Mouse (Mus musculus) forebrain, embryonic 11.5 days (tissue): Measurements from ENCODE around the gene Gosr2. TPM values are rescaled to one million over a fixed set of nuclear protein-coding genes. Genes with fewer than 3 reads are reported as not detected.

Experiments used
- ATAC-seq: fragments of 200-750 bp; cut with Nextera tagmentation; replicated peaks from 2 replicates; pipeline ENCODE4 v1.8.0; 2017; ENCODE audit warnings: moderate TSS enrichment; ENCODE audit not compliant: low FRiP score
- DNase-seq: peaks from one replicate; pipeline ENCODE4 v3.0.0-alpha.2; 2017; ENCODE audit warnings: low spot score
- H3K27ac ChIP-seq: fragments of 300-500 bp; sonication (generic); 2 replicates; pipeline ENCODE4 v1.5.1; 2014; ENCODE audit warnings: low read depth, low read length
- H3K27me3 ChIP-seq: fragments of 300-500 bp; sonication (generic); 2 replicates; pipeline ENCODE4 v1.6.1; 2014; ENCODE audit warnings: mild to moderate bottlenecking, low read length, mixed read lengths; ENCODE audit not compliant: control insufficient read depth, insufficient read depth
- H3K36me3 ChIP-seq: fragments of 300-500 bp; sonication (generic); 2 replicates; pipeline ENCODE4 v1.6.1; 2014; ENCODE audit warnings: mild to moderate bottlenecking, low read length, moderate library complexity, mixed read lengths; ENCODE audit not compliant: control insufficient read depth, insufficient read depth
- H3K4me1 ChIP-seq: fragments of 300-500 bp; sonication (generic); replicated peaks from 2 replicates; pipeline ENCODE4 v1.6.1; 2014; ENCODE audit warnings: low read length, mixed read lengths; ENCODE audit not compliant: control insufficient read depth, insufficient read depth
- H3K4me2 ChIP-seq: fragments of 300-500 bp; sonication (generic); 2 replicates; pipeline ENCODE4 v1.6.1; 2014; ENCODE audit warnings: low read depth, mild to moderate bottlenecking, low read length, moderate library complexity, mixed read lengths; ENCODE audit not compliant: severe bottlenecking
- H3K4me3 ChIP-seq: fragments of 300-500 bp; sonication (generic); 2 replicates; pipeline ENCODE4 v1.5.1; 2014; ENCODE audit warnings: low read depth, low read length
- H3K9ac ChIP-seq: fragments of 300-500 bp; sonication (generic); 2 replicates; pipeline ENCODE4 v1.6.1; 2014; ENCODE audit warnings: low read length
- H3K9me3 ChIP-seq: fragments of 300-500 bp; sonication (generic); 2 replicates; pipeline ENCODE4 v1.6.1; 2016; ENCODE audit warnings: low read length, mixed read lengths; ENCODE audit not compliant: control insufficient read depth
- WGBS: fragments of 180-500 bp; shearing (Covaris S2); extraction: QIAGEN DNeasy Blood & Tissue Kit; methylation state at CpG from one replicate; pipeline ENCODE4 v1.1.7; 2014; 5-methylcytosine and 5-hydroxymethylcytosine counted together
- polyA plus RNA-seq: library from polyadenylated mRNA; unstranded; fragments of >200 nt; fragmentation: Nextera tagmentation; extraction: Ambion mirVana; gene quantifications from 2 replicates; pipeline ENCODE4 v1.2.1, GENCODE M21; 2014

The Gosr2 gene
- 86.7 and 94.9 TPM in 2 replicates for polyA plus RNA-seq

- under 1% methylated on average over 57 of the region's 57 CpGs for whole genome bisulfite sequencing
Measured at GRCm38 (mm10) chr11:103697565-103698176, at the start of gene Gosr2. Gene Gosr2 (minus strand): TSS chr11:103697898.

DNA sequence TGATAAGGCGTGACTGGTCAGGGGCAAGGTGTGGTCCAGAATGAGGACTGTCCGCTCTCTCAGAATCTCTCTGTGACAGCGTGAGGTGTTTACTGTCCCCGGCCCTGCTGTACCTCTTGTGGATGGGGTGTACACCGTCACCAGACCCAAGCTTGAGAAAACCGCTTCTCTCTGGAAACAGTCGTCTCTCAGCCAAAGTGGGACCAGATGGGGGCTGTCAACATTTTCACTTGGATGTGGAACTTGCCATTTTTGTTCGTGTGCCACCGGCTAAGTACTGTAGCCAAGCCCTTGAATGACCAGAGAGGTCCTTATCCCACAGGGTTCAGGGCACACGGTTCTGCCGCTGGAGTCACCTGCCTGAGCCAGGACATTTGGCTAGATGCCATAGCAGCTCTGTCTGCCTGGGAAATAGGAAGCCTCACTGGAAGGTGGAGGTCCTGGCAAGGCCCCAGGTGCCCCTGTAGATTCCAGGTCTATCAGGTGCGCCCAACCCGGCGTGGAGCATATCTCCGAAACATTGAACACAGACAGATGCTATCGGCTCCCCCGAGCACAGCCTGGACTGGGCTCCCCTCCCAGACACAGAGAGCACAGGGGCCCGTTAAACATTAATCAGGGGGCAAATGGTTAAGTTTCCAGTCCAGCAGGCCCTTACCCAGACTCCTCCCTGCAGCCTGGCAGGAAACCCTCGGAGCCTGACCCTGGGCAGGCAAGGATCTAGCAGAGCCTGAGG, 37.5 kb upstream of the Gosr2 start:
- H3K4me1 ChIP-seq = no peaks in the 10 kb centered on the region
- 82% methylated on average over 19 of the region's 19 CpGs for WGBS
- H3K4me3 ChIP-seq = no peak overlapping the region
- H3K36me3 ChIP-seq = no peaks in the 10 kb centered on the region
- no peak overlapping the region for H3K9ac ChIP-seq
- H3K27ac ChIP-seq = no peak overlapping the region
- DNase-seq (no peak), ATAC-seq (no peak)
- H3K27me3 ChIP-seq = no peaks in the 10 kb centered on the region
- H3K4me2 ChIP-seq = no peak overlapping the region
- no peaks in the 10 kb centered on the region for H3K9me3 ChIP-seq

More at GRCm38 (mm10) chr11:103697565-103698176, at the start of gene Gosr2:
- peak within 1 kb of the TSS; percentile 93 for H3K9ac ChIP-seq
- no peaks in the 10 kb centered on the region for H3K27me3 ChIP-seq
- peaks cover 2% of the 10 kb centered on the region; the same call in 1 of the 2 replicates for H3K4me1 ChIP-seq
- ATAC-seq = peak; percentile 96
- H3K9me3 ChIP-seq = no peaks in the 10 kb centered on the region
- peak within 1 kb of the TSS; percentile 52 for H3K4me2 ChIP-seq
- peak within 1 kb of the TSS; percentile 93 for H3K27ac ChIP-seq
- peak; percentile 94 for DNase-seq
- peak within 1 kb of the TSS; percentile 84 for H3K4me3 ChIP-seq
- no peaks in the 10 kb centered on the region for H3K36me3 ChIP-seq

DNA sequence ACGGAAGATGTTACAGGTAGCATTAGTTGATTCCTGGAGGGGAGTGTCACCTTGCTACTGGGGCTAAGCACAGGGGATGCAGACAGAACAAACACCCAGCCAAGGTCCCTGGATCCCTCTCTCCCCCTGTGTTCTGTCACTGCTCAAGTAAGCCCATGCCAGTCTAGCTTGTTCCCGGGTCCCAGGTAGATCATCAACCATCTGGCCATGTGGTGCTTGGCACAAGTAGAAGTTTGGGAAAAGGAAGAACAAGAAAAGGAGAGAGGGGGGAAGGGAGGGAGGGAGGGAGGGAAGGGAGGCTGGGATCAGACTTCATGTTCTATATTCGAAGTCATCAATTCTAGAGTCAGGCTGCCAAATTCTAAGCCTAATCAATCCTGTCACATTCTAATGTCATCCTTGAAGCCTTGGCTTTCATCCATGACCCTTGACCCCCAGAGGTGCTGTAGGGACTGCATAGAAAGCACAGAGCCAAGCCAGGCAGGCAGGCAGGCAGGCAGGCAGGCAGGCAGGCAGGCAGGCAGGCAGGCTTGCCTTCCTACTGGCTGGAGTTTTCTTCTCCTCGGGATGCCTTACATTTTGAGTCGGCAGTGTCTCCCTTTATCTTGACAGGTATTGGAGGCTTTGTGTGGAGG, 36.8 kb upstream of the Gosr2 start:
- H3K4me3 ChIP-seq = no peak overlapping the region
- ATAC-seq = no peak
- no peaks in the 10 kb centered on the region for H3K27me3 ChIP-seq
- no peak overlapping the region for H3K27ac ChIP-seq
- H3K4me2 ChIP-seq = no peak overlapping the region
- H3K4me1 ChIP-seq = no peaks in the 10 kb centered on the region
- 82% methylated on average over 5 of the region's 5 CpGs for WGBS
- H3K9ac ChIP-seq = no peak overlapping the region
- no peaks in the 10 kb centered on the region for H3K9me3 ChIP-seq
- DNase-seq = no peak
- H3K36me3 ChIP-seq = no peaks in the 10 kb centered on the region

GRCm38 (mm10) chr11:103733961-103734360, 36.3 kb upstream of the Gosr2 start:
- DNase-seq = no peak
- H3K27me3 ChIP-seq = no peaks in the 10 kb centered on the region
- WGBS = 92% methylated on average over 2 of the region's 2 CpGs

DNA sequence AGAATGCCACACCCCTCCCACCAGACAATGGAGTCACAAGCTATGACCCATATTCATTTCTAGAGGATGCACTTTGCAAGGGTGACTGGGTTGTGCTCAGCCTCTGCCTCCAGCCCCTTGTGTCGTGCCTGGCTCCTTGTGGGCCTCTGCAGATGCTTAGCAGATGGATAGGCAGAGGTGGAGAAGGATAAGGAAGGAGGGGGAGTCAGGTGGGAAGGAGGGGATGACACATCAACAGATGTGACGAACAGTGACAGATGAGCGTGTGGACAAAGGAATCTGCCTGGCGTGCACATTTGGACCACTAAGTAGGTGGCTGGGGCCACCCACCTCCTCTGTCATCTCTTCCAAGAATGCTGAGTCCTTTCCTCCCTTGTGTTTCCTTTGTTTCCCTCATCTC, 35.4 kb upstream of the Gosr2 start:
- H3K9ac ChIP-seq = no peak overlapping the region
- no peak overlapping the region for H3K4me2 ChIP-seq
- 61% methylated on average over 4 of the region's 4 CpGs for WGBS
- no peak overlapping the region for H3K4me3 ChIP-seq
- ATAC-seq (no peak), DNase-seq (no peak)
- no peak overlapping the region for H3K27ac ChIP-seq
- no peaks in the 10 kb centered on the region for H3K27me3 ChIP-seq
- H3K9me3 ChIP-seq = no peaks in the 10 kb centered on the region
- no peaks in the 10 kb centered on the region for H3K4me1 ChIP-seq
- no peaks in the 10 kb centered on the region for H3K36me3 ChIP-seq

More at GRCm38 (mm10) chr11:103733961-103734360, 36.3 kb upstream of the Gosr2 start:
- Histone ChIP-seq H3K36me3 (no peaks in the 10 kb centered on the region), H3K4me3 (no peak overlapping the region), H3K4me1 (no peaks in the 10 kb centered on the region), H3K4me2 (no peak overlapping the region), H3K9ac (no peak overlapping the region), H3K27ac (no peak overlapping the region), H3K9me3 (no peaks in the 10 kb centered on the region)
- no peak for ATAC-seq

GRCm38 (mm10) chr11:103732306-103732705, 34.6 kb upstream of the Gosr2 start:
- H3K9me3 ChIP-seq = no peaks in the 10 kb centered on the region
- WGBS = 80% methylated on average over 7 of the region's 7 CpGs
- H3K27me3 ChIP-seq = no peaks in the 10 kb centered on the region
- ATAC-seq (no peak), DNase-seq (no peak)
- no peaks in the 10 kb centered on the region for H3K36me3 ChIP-seq
- no peak overlapping the region for H3K4me3 ChIP-seq
- H3K9ac ChIP-seq = no peak overlapping the region
- no peak overlapping the region for H3K4me2 ChIP-seq
- no peak overlapping the region for H3K27ac ChIP-seq
- no peaks in the 10 kb centered on the region for H3K4me1 ChIP-seq

GRCm38 (mm10) chr11:103731594-103731993, 33.9 kb upstream of the Gosr2 start:
- no peak for DNase-seq
- Histone ChIP-seq H3K9ac (no peak overlapping the region), H3K4me2 (no peak overlapping the region), H3K9me3 (no peaks in the 10 kb centered on the region), H3K27me3 (no peaks in the 10 kb centered on the region), H3K4me3 (no peak overlapping the region), H3K27ac (no peak overlapping the region), H3K36me3 (no peaks in the 10 kb centered on the region), H3K4me1 (no peaks in the 10 kb centered on the region)
- WGBS = 90% methylated on average over 9 of the region's 9 CpGs
- ATAC-seq = no peak

- no peak for ATAC-seq
- H3K4me3 ChIP-seq = no peak overlapping the region
- H3K27me3 ChIP-seq = no peaks in the 10 kb centered on the region
Measured at GRCm38 (mm10) chr11:103729282-103729985, 31.7 kb upstream of the Gosr2 start.

More at GRCm38 (mm10) chr11:103729282-103729985, 31.7 kb upstream of the Gosr2 start:
- Histone ChIP-seq H3K9me3 (no peaks in the 10 kb centered on the region), H3K9ac (no peak overlapping the region), H3K27ac (no peak overlapping the region), H3K4me1 (no peaks in the 10 kb centered on the region), H3K4me2 (no peak overlapping the region), H3K36me3 (no peaks in the 10 kb centered on the region)
- no peak for DNase-seq
- WGBS = 77% methylated on average over 9 of the region's 9 CpGs
